Mouse (Mus musculus) midbrain, postnatal 0 days (tissue): Measurements from ENCODE around the gene Fchsd2. TPM values are rescaled to one million over a fixed set of nuclear protein-coding genes. Genes with fewer than 3 reads are reported as not detected.

Source experiments
- ATAC-seq: fragments of 200-750 bp; cut with Nextera tagmentation; 2 replicates; pipeline ENCODE4 v1.8.0; 2017; ENCODE audit warnings: moderate number of reproducible peaks, mild to moderate bottlenecking, moderate TSS enrichment, moderate library complexity; ENCODE audit not compliant: low FRiP score
- DNase-seq: peaks from one replicate; pipeline ENCODE4 v3.0.0-alpha.2; 2015; ENCODE audit warnings: low spot score
- H3K27ac ChIP-seq: fragments of 300-500 bp; sonication (generic); 2 replicates; pipeline ENCODE4 v1.5.1; 2014; ENCODE audit warnings: low read depth, mild to moderate bottlenecking, low read length, mixed read lengths
- H3K27me3 ChIP-seq: fragments of 300-500 bp; sonication (generic); 2 replicates; pipeline ENCODE4 v1.6.1; 2014; ENCODE audit warnings: low read length, control low read depth, mixed read lengths; ENCODE audit not compliant: insufficient read depth
- H3K36me3 ChIP-seq: fragments of 300-500 bp; sonication (generic); 2 replicates; pipeline ENCODE4 v1.6.1; 2014; ENCODE audit warnings: low read length, control low read depth, mixed read lengths; ENCODE audit not compliant: insufficient read depth
- H3K4me1 ChIP-seq: fragments of 300-500 bp; sonication (generic); 2 replicates; pipeline ENCODE4 v1.6.1; 2014; ENCODE audit warnings: mild to moderate bottlenecking, control low read depth, antibody characterized with exemption, low read length, mixed read lengths; ENCODE audit not compliant: insufficient read depth
- H3K4me2 ChIP-seq: fragments of 300-500 bp; sonication (generic); 2 replicates; pipeline ENCODE4 v1.6.1; 2014; ENCODE audit warnings: low read depth, mild to moderate bottlenecking, low read length, mixed read lengths; ENCODE audit not compliant: poor library complexity, severe bottlenecking
- H3K4me3 ChIP-seq: fragments of 300-500 bp; sonication (generic); 2 replicates; pipeline ENCODE4 v1.5.1; 2014; ENCODE audit warnings: low read depth, mild to moderate bottlenecking, low read length, moderate library complexity
- H3K9ac ChIP-seq: fragments of 300-500 bp; sonication (generic); replicated peaks from 2 replicates; pipeline ENCODE4 v1.6.1; 2014; ENCODE audit warnings: mild to moderate bottlenecking, low read length, moderate library complexity, mixed read lengths; ENCODE audit not compliant: poor library complexity, severe bottlenecking
- H3K9me3 ChIP-seq: fragments of 300-500 bp; sonication (generic); 2 replicates; pipeline ENCODE4 v1.6.1; 2016; ENCODE audit warnings: low read length, control low read depth
- CTCF ChIP-seq: IDR thresholded peaks from 2 replicates; pipeline ENCODE4 v1.5.1; 2016; ENCODE audit warnings: antibody characterized with exemption, mild to moderate bottlenecking
- WGBS: fragments of 180-500 bp; shearing (Covaris S2); extraction: QIAGEN DNeasy Blood & Tissue Kit; methylation state at CpG from one replicate; pipeline ENCODE4 v1.1.7; 2014; 5-methylcytosine and 5-hydroxymethylcytosine counted together
- polyA plus RNA-seq: library from polyadenylated mRNA; unstranded; fragments of >200 nt; fragmentation: Nextera tagmentation; extraction: Ambion mirVana; gene quantifications from 2 replicates; pipeline ENCODE4 v1.2.1, GENCODE M21; 2015
- total RNA-seq: library from RNA; depleted of rRNA; stranded (reverse); fragments of >200 nt; gene quantifications from 2 replicates; pipeline ENCODE4 v1.2.3, GENCODE M21; 2014

The Fchsd2 gene
- total and polyA plus RNA-seq, 2 experiments from 2014 or later, result 39.2 to 55.7 TPM

GRCm38 (mm10) chr7:101231458-101231857 lies 138.8 kb downstream of the Fchsd2 start:
- no peak overlapping the region for H3K4me3 ChIP-seq
- no peak overlapping the region for H3K4me2 ChIP-seq
- WGBS, result 32% methylated on average over 2 of the region's 2 CpGs
- DNase-seq (peak; percentile 50), ATAC-seq (no peak)
- H3K27ac ChIP-seq, result no peak overlapping the region
- no peaks in the 10 kb centered on the region for H3K9me3 ChIP-seq
- H3K36me3 ChIP-seq, result no peaks in the 10 kb centered on the region
- no peaks in the 10 kb centered on the region for H3K27me3 ChIP-seq
- TF ChIP-seq CTCF, result peak; percentile 72
- no peak overlapping the region for H3K9ac ChIP-seq
- no peaks in the 10 kb centered on the region for H3K4me1 ChIP-seq

GRCm38 (mm10) chr7:101232716-101233115 lies 140.1 kb downstream of the Fchsd2 start:
- Histone ChIP-seq H3K4me2 (no peak overlapping the region), H3K36me3 (no peaks in the 10 kb centered on the region), H3K4me3 (no peak overlapping the region), H3K9ac (no peak overlapping the region), H3K27ac (peak overlapping the region; percentile 7; the same call in 1 of the 2 replicates), H3K27me3 (no peaks in the 10 kb centered on the region), H3K9me3 (no peaks in the 10 kb centered on the region), H3K4me1 (no peaks in the 10 kb centered on the region)
- WGBS, result 53% methylated on average over 3 of the region's 3 CpGs
- DNase-seq (no peak), ATAC-seq (no peak)
- TF ChIP-seq CTCF, result no peak

GRCm38 (mm10) chr7:101236712-101237473 lies 144.2 kb downstream of the Fchsd2 start:
- no peaks in the 10 kb centered on the region for H3K4me1 ChIP-seq
- no peak overlapping the region for H3K4me2 ChIP-seq
- H3K4me3 ChIP-seq, result no peak overlapping the region
- H3K36me3 ChIP-seq, result no peaks in the 10 kb centered on the region
- H3K27me3 ChIP-seq, result no peaks in the 10 kb centered on the region
- TF ChIP-seq CTCF, result no peak
- no peak overlapping the region for H3K9ac ChIP-seq
- 0 out of 2 replicates have a peak overlapping the region, but pooled peaks have one; percentile 14 for H3K27ac ChIP-seq
- peak; percentile 54; the same call in 1 of the 2 replicates for ATAC-seq
- DNase-seq, result no peak
- 43% methylated on average over 8 of the region's 8 CpGs for WGBS
- H3K9me3 ChIP-seq, result no peaks in the 10 kb centered on the region

GRCm38 (mm10) chr7:101248760-101249159 lies 156.1 kb downstream of the Fchsd2 start:
- TF ChIP-seq CTCF, result no peak
- Histone ChIP-seq H3K4me3 (no peak overlapping the region), H3K9me3 (no peaks in the 10 kb centered on the region), H3K9ac (no peak overlapping the region), H3K27me3 (no peaks in the 10 kb centered on the region), H3K27ac (no peak overlapping the region), H3K4me1 (no peaks in the 10 kb centered on the region), H3K4me2 (no peak overlapping the region), H3K36me3 (peaks cover 6% of the 10 kb centered on the region; the same call in 1 of the 2 replicates)
- ATAC-seq (no peak), DNase-seq (no peak)
- 94% methylated on average over 4 of the region's 4 CpGs for WGBS

- H3K4me3 ChIP-seq, result no peak overlapping the region
- 87% methylated on average over 2 of the region's 2 CpGs for WGBS
- DNase-seq (no peak), ATAC-seq (no peak)
- H3K27ac ChIP-seq, result no peak overlapping the region
- no peak for TF ChIP-seq CTCF
- no peaks in the 10 kb centered on the region for H3K27me3 ChIP-seq
- no peaks in the 10 kb centered on the region for H3K4me1 ChIP-seq
- H3K4me2 ChIP-seq, result no peak overlapping the region
- H3K36me3 ChIP-seq, result peaks cover 6% of the 10 kb centered on the region; the same call in 1 of the 2 replicates
- no peaks in the 10 kb centered on the region for H3K9me3 ChIP-seq
- H3K9ac ChIP-seq, result no peak overlapping the region
Observed at GRCm38 (mm10) chr7:101249173-101249572, 156.5 kb downstream of the Fchsd2 start.

GRCm38 (mm10) chr7:101253071-101253470 lies 160.4 kb downstream of the Fchsd2 start:
- no peaks in the 10 kb centered on the region for H3K27me3 ChIP-seq
- 86% methylated on average over 2 of the region's 2 CpGs for WGBS
- peaks cover 6% of the 10 kb centered on the region; the same call in 1 of the 2 replicates for H3K36me3 ChIP-seq
- no peak overlapping the region for H3K4me3 ChIP-seq
- no peak overlapping the region for H3K27ac ChIP-seq
- TF ChIP-seq CTCF, result no peak
- no peak for DNase-seq
- no peak overlapping the region for H3K4me2 ChIP-seq
- H3K9me3 ChIP-seq, result no peaks in the 10 kb centered on the region
- H3K9ac ChIP-seq, result no peak overlapping the region
- ATAC-seq, result no peak
- H3K4me1 ChIP-seq, result no peaks in the 10 kb centered on the region
